Mouse (Mus musculus) NIH3T3 (cell line): ENCODE measurements around the gene Ccdc124.

Experiments
- DNase-seq: peaks from one replicate; pipeline ENCODE4 v3.0.0-alpha.2; 2012; ENCODE audit warnings: low read depth

The Ccdc124 gene

GRCm38 (mm10) chr8:70821399-70821962 is 52.3 kb downstream of the Ccdc124 start:
- peak; percentile 89 for DNase-seq

- no peak for DNase-seq
These were observed 53.4 kb downstream of the Ccdc124 start for GRCm38 (mm10) chr8:70820101-70820935.
